Mouse (Mus musculus) MEL (cell line): ENCODE data around the gene Bcl2l1. TPM values are rescaled to one million over a fixed set of nuclear protein-coding genes. Genes with fewer than 3 reads are reported as not detected.

Experiments
- DNase-seq: peaks from one replicate; pipeline ENCODE4 v3.0.0; 2011; ENCODE audit warnings: low read depth, low spot score
- H3K27ac ChIP-seq: 2 replicates; pipeline ENCODE4 v1.5.1; 2012; ENCODE audit warnings: low read depth, mild to moderate bottlenecking, control low read depth, low read length, moderate library complexity; ENCODE audit not compliant: control insufficient read depth
- H3K27me3 ChIP-seq, 2 experiments: fragments of 150-350 bp in 1 of 2; sonication (generic) in 1 of 2; 2 replicates each; pipeline ENCODE4 v1.6.1; 2012; ENCODE audit warnings: low read length in 2 of 2, mild to moderate bottlenecking in 2 of 2, improper control_type of control experiment in 1 of 2, moderate library complexity in 1 of 2; ENCODE audit not compliant: insufficient read depth in 2 of 2, control insufficient read depth in 1 of 2
- H3K36me3 ChIP-seq, 2 experiments: 2 replicates each; pipeline ENCODE4 v1.6.1; 2012 to 2014; ENCODE audit warnings: low read length in 2 of 2, improper control_type of control experiment in 1 of 2, inconsistent platforms in 1 of 2, mild to moderate bottlenecking in 1 of 2; ENCODE audit not compliant: insufficient read depth in 2 of 2, control insufficient read depth in 1 of 2
- H3K4me1 ChIP-seq, 2 experiments: fragments of 150-350 bp in 1 of 2; sonication (generic) in 1 of 2; 2 replicates each; pipeline ENCODE4 v1.6.1; 2012; ENCODE audit warnings: low read length in 2 of 2, improper control_type of control experiment in 1 of 2, mild to moderate bottlenecking in 1 of 2; ENCODE audit not compliant: insufficient read depth in 2 of 2, control insufficient read depth in 1 of 2
- H3K4me3 ChIP-seq, 2 experiments: fragments of 150-350 bp in 1 of 2; sonication (generic) in 1 of 2; 2 replicates each; pipeline ENCODE4 v1.5.1; 2012; ENCODE audit warnings: low read depth in 2 of 2, low read length in 2 of 2, mild to moderate bottlenecking in 2 of 2, moderate library complexity in 2 of 2, control low read depth in 1 of 2, improper control_type of control experiment in 1 of 2; ENCODE audit not compliant: control insufficient read depth in 1 of 2, insufficient read depth in 1 of 2
- H3K79me2 ChIP-seq: 2 replicates; pipeline ENCODE4 v1.6.1; 2012; ENCODE audit warnings: mild to moderate bottlenecking, low read length, moderate library complexity; ENCODE audit not compliant: control insufficient read depth, poor library complexity, insufficient read depth
- H3K9ac ChIP-seq: 2 replicates; pipeline ENCODE4 v1.6.1; 2012; ENCODE audit warnings: low read depth, mild to moderate bottlenecking, control low read depth, low read length, moderate library complexity; ENCODE audit not compliant: control insufficient read depth, poor library complexity, severe bottlenecking
- H3K9me3 ChIP-seq: fragments of 150-350 bp; sonication (generic); replicated peaks from 2 replicates; pipeline ENCODE4 v1.6.1; 2012; ENCODE audit warnings: mild to moderate bottlenecking, low read length, improper control_type of control experiment, moderate library complexity; ENCODE audit not compliant: insufficient read depth
- CHD1 ChIP-seq: IDR thresholded peaks from 2 replicates; pipeline ENCODE4 v1.6.1; 2012; ENCODE audit warnings: low read depth, mild to moderate bottlenecking, inconsistent platforms, low read length, improper control_type of control experiment
- CTCF ChIP-seq, 3 experiments: IDR thresholded peaks in 2 of 3; conservative IDR thresholded peaks in 1 of 3; 2 replicates each; pipeline ENCODE4 v1.5.1; 2011 to 2012; ENCODE audit warnings: low read length in 3 of 3, low read depth in 2 of 3, mild to moderate bottlenecking in 2 of 3, improper control_type of control experiment in 1 of 3, inconsistent platforms in 1 of 3, mixed read lengths in 1 of 3, moderate library complexity in 1 of 3; ENCODE audit not compliant: control insufficient read depth in 1 of 3, insufficient read depth in 1 of 3, poor library complexity in 1 of 3, severe bottlenecking in 1 of 3
- EP300 ChIP-seq, 2 experiments: IDR thresholded peaks; 2 replicates each; pipeline ENCODE4 v1.6.1; 2011; ENCODE audit warnings: improper control_type of control experiment in 2 of 2, low read length in 2 of 2, low read depth in 1 of 2, mild to moderate bottlenecking in 1 of 2
- ETS1 ChIP-seq: IDR thresholded peaks from 2 replicates; pipeline ENCODE4 v1.6.1; 2012; ENCODE audit warnings: low read depth, mild to moderate bottlenecking, inconsistent platforms, low read length, improper control_type of control experiment, moderate library complexity
- GABPA ChIP-seq: IDR thresholded peaks from 2 replicates; pipeline ENCODE4 v1.6.1; 2012; ENCODE audit warnings: low read depth, mild to moderate bottlenecking, inconsistent platforms, low read length, improper control_type of control experiment, moderate library complexity
- GATA1 ChIP-seq: IDR thresholded peaks from 2 replicates; pipeline ENCODE4 v1.6.1; 2011; ENCODE audit warnings: low read depth, low read length, improper control_type of control experiment
- HCFC1 ChIP-seq: IDR thresholded peaks from 2 replicates; pipeline ENCODE4 v1.6.1; 2012; ENCODE audit warnings: low read depth, mild to moderate bottlenecking, inconsistent platforms, low read length, improper control_type of control experiment, moderate library complexity
- KAT2A ChIP-seq: conservative IDR thresholded peaks from 2 replicates; pipeline ENCODE4 v1.6.1; 2012; ENCODE audit warnings: low read depth, low read length, improper control_type of control experiment, inconsistent platforms
- MAFK ChIP-seq: IDR thresholded peaks from 2 replicates; pipeline ENCODE4 v1.6.1; 2011; ENCODE audit warnings: low read depth, mild to moderate bottlenecking, low read length, improper control_type of control experiment, borderline replicate concordance
- MEF2A ChIP-seq: IDR thresholded peaks from 2 replicates; pipeline ENCODE4 v1.6.1; 2014; ENCODE audit warnings: low read depth, mild to moderate bottlenecking, inconsistent platforms, low read length, improper control_type of control experiment; ENCODE audit not compliant: poor library complexity, insufficient replicate concordance, severe bottlenecking; ENCODE audit errors: extremely low read depth
- MXI1 ChIP-seq: IDR thresholded peaks from 2 replicates; pipeline ENCODE4 v1.6.1; 2011; ENCODE audit warnings: mild to moderate bottlenecking, low read depth, low read length, improper control_type of control experiment
- MYB ChIP-seq: IDR thresholded peaks from 2 replicates; pipeline ENCODE4 v1.6.1; 2011; ENCODE audit warnings: mild to moderate bottlenecking, low read depth, low read length, improper control_type of control experiment
- NELFE ChIP-seq: IDR thresholded peaks from 2 replicates; pipeline ENCODE4 v1.6.1; 2011; ENCODE audit warnings: low read depth, low read length, improper control_type of control experiment
- NRF1 ChIP-seq: IDR thresholded peaks from 2 replicates; pipeline ENCODE4 v1.6.1; 2014; ENCODE audit warnings: low read depth, mild to moderate bottlenecking, inconsistent platforms, low read length, improper control_type of control experiment, moderate library complexity; ENCODE audit not compliant: poor library complexity, insufficient read depth, severe bottlenecking
- POLR2A ChIP-seq, 2 experiments: IDR thresholded peaks; 2 replicates each; pipeline ENCODE4 v1.6.1; 2011 to 2012; ENCODE audit warnings: low read length in 2 of 2, mild to moderate bottlenecking in 2 of 2, control low read depth in 1 of 2, improper control_type of control experiment in 1 of 2, low read depth in 1 of 2, moderate library complexity in 1 of 2; ENCODE audit not compliant: control insufficient read depth in 1 of 2, insufficient read depth in 1 of 2, poor library complexity in 1 of 2
- POLR2AphosphoS2 ChIP-seq: IDR thresholded peaks from 2 replicates; pipeline ENCODE4 v1.6.1; 2011; ENCODE audit warnings: low read length, improper control_type of control experiment
- RCOR1 ChIP-seq: IDR thresholded peaks from 2 replicates; pipeline ENCODE4 v1.6.1; 2012; ENCODE audit warnings: low read depth, mild to moderate bottlenecking, inconsistent platforms, low read length, improper control_type of control experiment
- SIN3A ChIP-seq: IDR thresholded peaks from 2 replicates; pipeline ENCODE4 v1.6.1; 2012; ENCODE audit warnings: low read length, improper control_type of control experiment, inconsistent platforms
- SMC3 ChIP-seq: IDR thresholded peaks from 2 replicates; pipeline ENCODE4 v1.6.1; 2011; ENCODE audit warnings: low read depth, low read length, improper control_type of control experiment
- TAL1 ChIP-seq: IDR thresholded peaks from 2 replicates; pipeline ENCODE4 v1.6.1; 2012; ENCODE audit warnings: mild to moderate bottlenecking, inconsistent platforms, low read length, moderate library complexity, mixed read lengths
- TBP ChIP-seq: IDR thresholded peaks from 2 replicates; pipeline ENCODE4 v1.8.0; 2011; ENCODE audit warnings: low read depth, low read length, improper control_type of control experiment
- TCF12 ChIP-seq: IDR thresholded peaks from 2 replicates; pipeline ENCODE4 v1.6.1; 2014; ENCODE audit warnings: low read depth, mild to moderate bottlenecking, inconsistent platforms, low read length, improper control_type of control experiment, moderate library complexity
- UBTF ChIP-seq: IDR thresholded peaks from 2 replicates; pipeline ENCODE4 v1.6.1; 2012; ENCODE audit warnings: low read depth, mild to moderate bottlenecking, inconsistent platforms, low read length, improper control_type of control experiment, moderate library complexity, borderline replicate concordance; ENCODE audit not compliant: insufficient read depth
- USF1 ChIP-seq: IDR thresholded peaks from 2 replicates; pipeline ENCODE4 v1.6.1; 2014; ENCODE audit warnings: low read depth, mild to moderate bottlenecking, inconsistent platforms, low read length, improper control_type of control experiment, moderate library complexity
- USF2 ChIP-seq, 2 experiments: IDR thresholded peaks; 2 replicates each; pipeline ENCODE4 v1.6.1; 2011 to 2012; ENCODE audit warnings: improper control_type of control experiment in 2 of 2, low read length in 2 of 2, borderline replicate concordance in 1 of 2, inconsistent platforms in 1 of 2, low read depth in 1 of 2, mild to moderate bottlenecking in 1 of 2; ENCODE audit not compliant: insufficient read depth in 1 of 2
- ZC3H11A ChIP-seq: IDR thresholded peaks from 2 replicates; pipeline ENCODE4 v1.6.1; 2012; ENCODE audit warnings: low read depth, mild to moderate bottlenecking, inconsistent platforms, low read length, improper control_type of control experiment
- ZKSCAN1 ChIP-seq: IDR thresholded peaks from 2 replicates; pipeline ENCODE4 v1.6.1; 2012; ENCODE audit warnings: low read depth, mild to moderate bottlenecking, inconsistent platforms, low read length, improper control_type of control experiment, moderate library complexity
- ZMIZ1 ChIP-seq: IDR thresholded peaks from 2 replicates; pipeline ENCODE4 v1.6.1; 2012; ENCODE audit warnings: low read depth, mild to moderate bottlenecking, inconsistent platforms, low read length, improper control_type of control experiment, moderate library complexity
- ZNF384 ChIP-seq: IDR thresholded peaks from 2 replicates; pipeline ENCODE4 v1.6.1; 2012; ENCODE audit warnings: low read depth, mild to moderate bottlenecking, inconsistent platforms, low read length, improper control_type of control experiment
- polyA plus RNA-seq, 2 experiments: library from polyadenylated mRNA; stranded (reverse) in 1 of 2; unstranded in 1 of 2; fragments of >175 nt in 1 of 2; fragments of >200 nt in 1 of 2; gene quantifications; 2 replicates each; pipeline versions ENCODE4 v1.2.1 to v1.2.4; 2012; ENCODE audit warnings: low replicate concordance in 2 of 2, low read depth in 1 of 2; ENCODE audit not compliant: insufficient read length in 2 of 2, insufficient read depth in 1 of 2, missing spikeins in 1 of 2
- total RNA-seq: library from RNA; depleted of rRNA; stranded (reverse); fragments of 300-350 nt; gene quantifications from 2 replicates; pipeline ENCODE4 v1.2.3, GENCODE M21; 2012

Gene Bcl2l1
- total and polyA plus RNA-seq, 3 experiments: 6.5 to 23.9 TPM; not detected in 1

GRCm38 (mm10) chr2:152818679-152819078 is 12.8 kb downstream of the Bcl2l1 start:
- H3K4me1 ChIP-seq: peaks cover 17 to 47% of the 10 kb centered on the region in 2 experiments
- TF ChIP-seq MEF2A (no peak), ETS1 (no peak), TBP (no peak), POLR2A (IDR thresholded peaks at IDR 0.05; ENCODE audit: control insufficient read depth in 1 of 2, insufficient read depth in 1 of 2, low read depth in 1 of 2, low read length in 2 of 2, poor library complexity in 1 of 2) (no peak)
- H3K27me3 ChIP-seq: no peaks in the 10 kb centered on the region
- DNase-seq: no peak
- no peak overlapping the region for H3K27ac ChIP-seq
- H3K79me2 ChIP-seq: no peaks in the 10 kb centered on the region
- H3K4me3 ChIP-seq: no peak overlapping the region
- H3K9me3 ChIP-seq: no peaks in the 10 kb centered on the region
- H3K9ac ChIP-seq: no peak overlapping the region
- peaks cover 0 to 37% of the 10 kb centered on the region in 2 experiments; a peak in 2 of 4 replicates for H3K36me3 ChIP-seq

GRCm38 (mm10) chr2:152817596-152818291 is 13.8 kb downstream of the Bcl2l1 start:
- Histone ChIP-seq H3K4me3 (no peak overlapping the region), H3K36me3 (peaks cover 0 to 43% of the 10 kb centered on the region in 2 experiments; a peak in 2 of 4 replicates), H3K9me3 (no peaks in the 10 kb centered on the region), H3K27ac (peak overlapping the region; percentile 39), H3K9ac (no peak overlapping the region), H3K79me2 (no peaks in the 10 kb centered on the region), H3K4me1 (peaks cover 19 to 53% of the 10 kb centered on the region in 2 experiments), H3K27me3 (no peaks in the 10 kb centered on the region)
- peak; percentile 87 for DNase-seq
- no peak for TF ChIP-seq SMC3
- peak; percentile 67; the same call in 1 of the 2 replicates for TF ChIP-seq ETS1
- TF ChIP-seq UBTF: no peak
- no peak for TF ChIP-seq ZNF384
- TF ChIP-seq MXI1: no peak
- no peak for TF ChIP-seq POLR2AphosphoS2
- peak; percentile 91 for TF ChIP-seq GATA1
- TF ChIP-seq EP300 (IDR thresholded peaks at IDR 0.05; ENCODE audit: low read depth in 1 of 2, low read length in 2 of 2): peak; percentile 85 to 91
- no peak for TF ChIP-seq POLR2A (IDR thresholded peaks at IDR 0.05; ENCODE audit: control insufficient read depth in 1 of 2, insufficient read depth in 1 of 2, low read depth in 1 of 2, low read length in 2 of 2, poor library complexity in 1 of 2)
- TF ChIP-seq SIN3A: peak; percentile 27; the same call in 1 of the 2 replicates
- TF ChIP-seq MYB: no peak
- TF ChIP-seq USF2 (IDR thresholded peaks at IDR 0.05; ENCODE audit: borderline replicate concordance in 1 of 2, insufficient read depth in 1 of 2, low read depth in 1 of 2, low read length in 2 of 2): no peak
- TF ChIP-seq USF1: no peak
- no peak for TF ChIP-seq ZKSCAN1
- TF ChIP-seq RCOR1: peak; percentile 89
- TF ChIP-seq NELFE: no peak
- no peak for TF ChIP-seq CTCF (IDR thresholded peaks at IDR 0.05 in 2 of 3, conservative IDR thresholded peaks at IDR 0.05 in 1 of 3; ENCODE audit: control insufficient read depth in 1 of 3, insufficient read depth in 1 of 3, low read depth in 2 of 3, low read length in 3 of 3, poor library complexity in 1 of 3, severe bottlenecking in 1 of 3)
- TF ChIP-seq KAT2A: no peak
- no peak for TF ChIP-seq TBP
- 0 out of 2 replicates have a peak, but pooled peaks have one; percentile 12 for TF ChIP-seq HCFC1
- TF ChIP-seq TCF12: peak; percentile 87
- TF ChIP-seq MAFK: 0 out of 2 replicates have a peak, but pooled peaks have one; percentile 26
- no peak for TF ChIP-seq CHD1
- no peak for TF ChIP-seq ZMIZ1
- TF ChIP-seq TAL1: peak; percentile 93
- no peak for TF ChIP-seq NRF1
- no peak for TF ChIP-seq GABPA
- TF ChIP-seq ZC3H11A: 0 out of 2 replicates have a peak, but pooled peaks have one; percentile 4
